Mouse (Mus musculus) heart, postnatal 0 days (tissue): ENCODE measurements at regions not wholly inside any gene's neighbourhood (a gene's known extent, or its start where the extent isn't known, plus 50 kb on each side); places are given as distances from the start of the nearest gene placed in this dataset.

ENCODE experiments used
- CTCF ChIP-seq: IDR thresholded peaks from 2 replicates; pipeline ENCODE4 v1.5.1; 2016; ENCODE audit warnings: antibody characterized with exemption, control low read depth, low read depth
- EP300 ChIP-seq: IDR thresholded peaks from 2 replicates; pipeline ENCODE4 v1.6.1; 2016; ENCODE audit warnings: antibody characterized with exemption, low read depth

DNA sequence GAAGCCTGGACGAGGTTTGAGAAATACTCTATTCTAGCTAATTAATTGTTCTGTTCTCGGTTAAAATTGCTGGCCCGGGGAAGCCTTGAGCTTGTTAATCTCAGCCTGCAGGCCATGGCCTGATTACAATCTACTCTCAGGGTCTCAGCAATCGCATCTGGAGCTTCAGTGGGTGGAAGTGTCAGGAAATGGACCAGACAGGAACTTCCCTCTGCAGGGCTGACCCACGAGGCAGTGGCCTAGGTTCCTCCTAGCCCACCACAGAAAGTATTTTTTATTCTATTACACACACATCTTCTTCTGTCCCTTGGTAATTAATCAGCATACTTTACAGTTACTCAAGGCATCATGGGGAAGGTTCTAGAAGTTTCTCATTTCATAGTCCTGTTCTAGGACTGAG is 61.3 kb upstream of the Slc45a1 start:
- TF ChIP-seq CTCF, result no peak
- no peak for TF ChIP-seq EP300
